Mouse (Mus musculus) hindbrain, embryonic 15.5 days (tissue): ENCODE results near the gene Gm26920. TPM values are rescaled to one million over a fixed set of nuclear protein-coding genes. Genes with fewer than 3 reads are reported as not detected.
"Not testable (repeated sequence)": the region's sequence is repeated elsewhere in the genome, so short reads cannot be mapped to it uniquely, and the experiment has no call there.

Experiments
- ATAC-seq: fragments of 200-750 bp; cut with Nextera tagmentation; 2 replicates; pipeline ENCODE4 v1.8.0; 2017; ENCODE audit warnings: low read depth, moderate number of reproducible peaks, moderate TSS enrichment; ENCODE audit not compliant: low FRiP score
- H3K27ac ChIP-seq: fragments of 300-500 bp; sonication (generic); replicated peaks from 2 replicates; pipeline ENCODE4 v1.5.1; 2015; ENCODE audit warnings: mild to moderate bottlenecking, inconsistent platforms
- H3K27me3 ChIP-seq: fragments of 300-500 bp; sonication (generic); 2 replicates; pipeline ENCODE4 v1.6.1; 2015; ENCODE audit warnings: control low read depth, inconsistent platforms
- H3K36me3 ChIP-seq: fragments of 300-500 bp; sonication (generic); 2 replicates; pipeline ENCODE4 v1.6.1; 2015; ENCODE audit warnings: control low read depth, inconsistent platforms
- H3K4me1 ChIP-seq: fragments of 300-500 bp; sonication (generic); replicated peaks from 2 replicates; pipeline ENCODE4 v1.6.1; 2015; ENCODE audit warnings: control low read depth, inconsistent platforms
- H3K4me2 ChIP-seq: fragments of 300-500 bp; sonication (generic); 2 replicates; pipeline ENCODE4 v1.6.1; 2015; ENCODE audit warnings: moderate library complexity, mild to moderate bottlenecking, inconsistent platforms
- H3K4me3 ChIP-seq: fragments of 300-500 bp; sonication (generic); 2 replicates; pipeline ENCODE4 v1.5.1; 2015; ENCODE audit warnings: mild to moderate bottlenecking, inconsistent platforms
- H3K9ac ChIP-seq: fragments of 300-500 bp; sonication (generic); 2 replicates; pipeline ENCODE4 v1.6.1; 2015; ENCODE audit warnings: inconsistent platforms
- H3K9me3 ChIP-seq: fragments of 300-500 bp; sonication (generic); 2 replicates; pipeline ENCODE4 v1.6.1; 2016; ENCODE audit warnings: control low read depth, inconsistent platforms
- WGBS: fragments of 180-500 bp; shearing (Covaris S2); methylation state at CpG from one replicate; pipeline ENCODE4 v1.1.7; 2015; 5-methylcytosine and 5-hydroxymethylcytosine counted together
- polyA plus RNA-seq: library from polyadenylated mRNA; unstranded; fragments of >200 nt; fragmentation: Nextera tagmentation; extraction: Ambion mirVana; gene quantifications from 2 replicates; pipeline ENCODE4 v1.2.1, GENCODE M21; 2015

Gm26920 gene
- 1.9 and 4.0 TPM in 2 replicates for polyA plus RNA-seq

- peak within 1 kb of the TSS; percentile 58 for H3K4me3 ChIP-seq
- H3K36me3 ChIP-seq = peaks cover 14% of the 10 kb centered on the region
- peak within 1 kb of the TSS; percentile 88 for H3K4me2 ChIP-seq
- H3K27ac ChIP-seq = peak within 1 kb of the TSS; percentile 91
- peaks cover 38% of the 10 kb centered on the region for H3K4me1 ChIP-seq
- H3K9ac ChIP-seq = peak within 1 kb of the TSS; percentile 64
- ATAC-seq = peak; percentile 94
- under 1% methylated on average over 40 of the region's 40 CpGs for WGBS
- no peaks in the 10 kb centered on the region for H3K9me3 ChIP-seq
- no peaks in the 10 kb centered on the region for H3K27me3 ChIP-seq
These were observed at the start of gene Gm26920, which contains the start of gene Zfp566 for GRCm38 (mm10) chr7:30090092-30090969. Gene Gm26920, minus strand, starts transcription at chr7:30090410. Gene Zfp566, minus strand, starts transcription at chr7:30090527.

GRCm38 (mm10) chr7:30136826-30137225, 46.6 kb upstream of the Gm26920 start:
- Histone ChIP-seq H3K4me2 (no peak overlapping the region), H3K36me3 (peaks cover 64% of the 10 kb centered on the region), H3K9me3 (no peaks in the 10 kb centered on the region), H3K27ac (no peak overlapping the region), H3K4me1 (no peaks in the 10 kb centered on the region), H3K9ac (no peak overlapping the region), H3K4me3 (no peak overlapping the region), H3K27me3 (no peaks in the 10 kb centered on the region)
- ATAC-seq = no peak
- WGBS = 88% methylated on average over 10 of the region's 10 CpGs

GRCm38 (mm10) chr7:30132396-30132795, 42.2 kb upstream of the Gm26920 start:
- Histone ChIP-seq H3K4me3 (no peak overlapping the region), H3K36me3 (peaks cover 76% of the 10 kb centered on the region), H3K4me2 (no peak overlapping the region), H3K9ac (no peak overlapping the region), H3K27me3 (no peaks in the 10 kb centered on the region), H3K4me1 (no peaks in the 10 kb centered on the region), H3K27ac (no peak overlapping the region), H3K9me3 (no peaks in the 10 kb centered on the region)
- 93% methylated on average over 4 of the region's 4 CpGs for WGBS
- no peak for ATAC-seq

- 95% methylated on average over 8 of the region's 8 CpGs for WGBS
- Histone ChIP-seq H3K27me3 (no peaks in the 10 kb centered on the region), H3K27ac (no peak overlapping the region), H3K4me1 (no peaks in the 10 kb centered on the region), H3K4me2 (no peak overlapping the region), H3K9ac (no peak overlapping the region), H3K4me3 (no peak overlapping the region), H3K9me3 (no peaks in the 10 kb centered on the region), H3K36me3 (peaks cover 67% of the 10 kb centered on the region)
- no peak for ATAC-seq
These were observed 39.7 kb upstream of the Gm26920 start for GRCm38 (mm10) chr7:30129900-30130299.

GRCm38 (mm10) chr7:30122188-30122530, 31.9 kb upstream of the Gm26920 start:
- WGBS = 4% methylated on average over 15 of the region's 15 CpGs

GRCm38 (mm10) chr7:30121308-30122187, 31.3 kb upstream of the Gm26920 start, which contains the start of gene Zfp382:
Gene Zfp382, plus strand, starts transcription at chr7:30121942.
- WGBS = under 1% methylated on average over 60 of the region's 61 CpGs

More at GRCm38 (mm10) chr7:30122188-30122530, 31.9 kb upstream of the Gm26920 start:
- H3K27ac ChIP-seq = peak overlapping the region; percentile 87
- H3K36me3 ChIP-seq = peaks cover 8% of the 10 kb centered on the region
- peak; percentile 45; the same call in 1 of the 2 replicates for ATAC-seq
- H3K9ac ChIP-seq = peak overlapping the region; percentile 60
- H3K4me3 ChIP-seq = peak overlapping the region; percentile 60
- no peaks in the 10 kb centered on the region for H3K27me3 ChIP-seq
- no peaks in the 10 kb centered on the region for H3K9me3 ChIP-seq
- H3K4me2 ChIP-seq = peak overlapping the region; percentile 80
- H3K4me1 ChIP-seq = peaks cover 13% of the 10 kb centered on the region

GRCm38 (mm10) chr7:30117935-30118334, 27.7 kb upstream of the Gm26920 start:
- 96% methylated on average over 12 of the region's 12 CpGs for WGBS
- not testable (repeated sequence) for H3K27me3 ChIP-seq, H3K9ac ChIP-seq, H3K4me3 ChIP-seq, H3K4me2 ChIP-seq, ATAC-seq, H3K4me1 ChIP-seq, H3K36me3 ChIP-seq, H3K9me3 ChIP-seq, H3K27ac ChIP-seq

More at GRCm38 (mm10) chr7:30121308-30122187, 31.3 kb upstream of the Gm26920 start, which contains the start of gene Zfp382:
- ATAC-seq = peak; percentile 97
- 0 out of 2 replicates have a peak, but pooled peaks cover 1% of the 10 kb centered on the region for H3K36me3 ChIP-seq
- H3K27ac ChIP-seq = peak within 1 kb of the TSS; percentile 87
- H3K4me2 ChIP-seq = peak within 1 kb of the TSS; percentile 80
- H3K9me3 ChIP-seq = no peaks in the 10 kb centered on the region
- peak within 1 kb of the TSS; percentile 60 for H3K4me3 ChIP-seq
- H3K4me1 ChIP-seq = peaks cover 13% of the 10 kb centered on the region
- peak within 1 kb of the TSS; percentile 60 for H3K9ac ChIP-seq
- no peaks in the 10 kb centered on the region for H3K27me3 ChIP-seq

- Histone ChIP-seq H3K9me3 (no peaks in the 10 kb centered on the region), H3K4me3 (no peak overlapping the region), H3K36me3 (no peaks in the 10 kb centered on the region), H3K4me1 (0 out of 2 replicates have a peak, but pooled peaks cover 2% of the 10 kb centered on the region), H3K27ac (no peak overlapping the region), H3K4me2 (no peak overlapping the region), H3K27me3 (no peaks in the 10 kb centered on the region), H3K9ac (no peak overlapping the region)
- WGBS = 97% methylated on average over 5 of the region's 5 CpGs
- no peak for ATAC-seq
These were observed 25.9 kb upstream of the Gm26920 start for GRCm38 (mm10) chr7:30116076-30116475.

GRCm38 (mm10) chr7:30099297-30099696, 9.1 kb upstream of the Gm26920 start:
- no peak for ATAC-seq
- Histone ChIP-seq H3K4me2 (no peak overlapping the region), H3K9me3 (no peaks in the 10 kb centered on the region; the same call in 1 of the 2 replicates), H3K27ac (no peak overlapping the region), H3K4me1 (peaks cover 27% of the 10 kb centered on the region), H3K4me3 (0 out of 2 replicates have a peak overlapping the region, but pooled peaks have one; percentile 2), H3K36me3 (peaks cover 53% of the 10 kb centered on the region), H3K9ac (no peak overlapping the region), H3K27me3 (no peaks in the 10 kb centered on the region)
- WGBS = 96% methylated on average over 13 of the region's 13 CpGs

GRCm38 (mm10) chr7:30095551-30096125, 5.4 kb upstream of the Gm26920 start:
- H3K9ac ChIP-seq = peak overlapping the region; percentile 94
- no peaks in the 10 kb centered on the region for H3K27me3 ChIP-seq
- peaks cover 36% of the 10 kb centered on the region for H3K4me1 ChIP-seq
- ATAC-seq = no peak
- peak overlapping the region; percentile 98 for H3K27ac ChIP-seq
- no peaks in the 10 kb centered on the region for H3K9me3 ChIP-seq
- H3K4me3 ChIP-seq = peak overlapping the region; percentile 81
- WGBS = 3% methylated on average over 5 of the region's 5 CpGs
- peaks cover 23% of the 10 kb centered on the region for H3K36me3 ChIP-seq
- H3K4me2 ChIP-seq = peak overlapping the region; percentile 54

GRCm38 (mm10) chr7:30094646-30095429, 4.6 kb upstream of the Gm26920 start, which contains the start of gene Zfp260:
Gene Zfp260, plus strand, starts transcription at chr7:30094777.
- Histone ChIP-seq H3K4me3 (peak within 1 kb of the TSS; percentile 81), H3K4me1 (peaks cover 36% of the 10 kb centered on the region), H3K9me3 (no peaks in the 10 kb centered on the region), H3K36me3 (peaks cover 15% of the 10 kb centered on the region; the same call in 1 of the 2 replicates), H3K27ac (peak within 1 kb of the TSS; percentile 98), H3K9ac (peak within 1 kb of the TSS; percentile 94), H3K4me2 (peak within 1 kb of the TSS; percentile 54), H3K27me3 (no peaks in the 10 kb centered on the region)
- ATAC-seq = peak; percentile 82
- WGBS = under 1% methylated on average over 26 of the region's 26 CpGs
